Mouse (Mus musculus) C2C12 (cell line): ENCODE measurements at regions not wholly inside any gene's neighbourhood (a gene's known extent, or its start where the extent isn't known, plus 50 kb on each side); places are given as distances from the start of the nearest gene placed in this dataset.

Experiments used
- H3K27me3 ChIP-seq: one replicate; pipeline ENCODE4 v1.6.1; 2011; ENCODE audit not compliant: control insufficient read depth, insufficient read depth, insufficient read length
- H3K36me3 ChIP-seq: one replicate; pipeline ENCODE4 v1.6.1; 2011; ENCODE audit not compliant: control insufficient read depth, insufficient read depth
- H3K4me3 ChIP-seq: one replicate; pipeline ENCODE4 v1.5.1; 2011; ENCODE audit warnings: mild to moderate bottlenecking, control low read depth; ENCODE audit not compliant: poor library complexity, insufficient read depth, severe bottlenecking
- H3K79me2 ChIP-seq: one replicate; pipeline ENCODE4 v1.6.1; 2011; ENCODE audit not compliant: control insufficient read depth, insufficient read depth
- H3K79me3 ChIP-seq: one replicate; pipeline ENCODE4 v1.6.1; 2011; ENCODE audit warnings: low read depth, control low read depth
- H3ac ChIP-seq: one replicate; pipeline ENCODE3; 2011; ENCODE audit warnings: low read depth; ENCODE audit not compliant: control insufficient read depth, insufficient read length
- CEBPB ChIP-seq: IDR thresholded peaks from one replicate; pipeline ENCODE4 v1.6.1; 2011; ENCODE audit warnings: low read depth, mild to moderate bottlenecking, control low read depth, moderate library complexity
- CTCF ChIP-seq: IDR thresholded peaks from one replicate; pipeline ENCODE4 v1.5.1; 2011; ENCODE audit not compliant: control insufficient read depth, insufficient read depth, insufficient read length
- FOSL1 ChIP-seq: IDR thresholded peaks from one replicate; pipeline ENCODE4 v1.8.0; 2011; ENCODE audit warnings: mild to moderate bottlenecking, low read length; ENCODE audit not compliant: poor library complexity, insufficient read depth, severe bottlenecking
- MAX ChIP-seq: IDR thresholded peaks from one replicate; pipeline ENCODE4 v1.6.1; 2011; ENCODE audit warnings: mild to moderate bottlenecking, control low read depth
- MYOD1 ChIP-seq: IDR thresholded peaks from one replicate; pipeline ENCODE4 v1.6.1; 2011; ENCODE audit warnings: low read depth; ENCODE audit not compliant: control insufficient read depth, insufficient read length
- MYOG ChIP-seq: IDR thresholded peaks from one replicate; pipeline ENCODE4 v1.6.1; 2011; ENCODE audit not compliant: control insufficient read depth, insufficient read length; ENCODE audit errors: extremely low read depth
- USF1 ChIP-seq: IDR thresholded peaks from one replicate; pipeline ENCODE4 v1.6.1; 2011; ENCODE audit warnings: low read depth, mild to moderate bottlenecking, control low read depth, moderate library complexity

DNA sequence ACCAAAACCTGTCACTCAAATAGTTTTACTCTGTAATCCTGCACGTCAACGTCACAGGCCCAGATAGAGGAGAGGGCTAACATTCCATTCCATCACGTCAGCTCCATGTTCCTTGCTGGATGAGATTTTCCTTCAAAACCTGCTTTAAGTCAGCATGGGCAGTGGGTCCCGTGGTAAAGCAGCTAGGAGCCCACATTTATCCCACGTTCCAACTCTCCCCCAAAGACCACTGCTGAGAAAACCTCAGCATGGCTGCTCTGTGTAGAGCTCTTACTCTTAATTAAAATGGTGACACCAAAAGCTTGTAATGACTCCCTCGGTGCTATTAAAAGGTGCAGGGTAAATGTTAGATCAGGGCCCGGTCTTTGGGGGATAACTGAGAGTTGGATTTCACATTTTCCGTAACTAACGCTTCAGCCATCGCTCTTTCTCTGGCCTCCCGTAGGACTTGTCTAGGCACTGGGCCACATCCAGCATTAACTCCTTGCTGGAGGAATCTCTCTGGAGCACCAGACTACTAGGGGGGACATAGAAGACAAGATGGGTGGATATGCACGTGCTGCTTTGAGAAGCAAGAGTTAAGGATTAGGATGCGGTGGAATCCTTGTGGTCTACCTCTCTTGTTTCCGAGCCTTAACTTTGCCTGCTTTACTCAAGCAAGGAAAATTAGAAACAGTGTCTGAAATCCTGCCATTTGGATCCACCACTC lies 56.1 kb upstream of the Smarca2 start:
- Histone ChIP-seq H3K27me3 (no peaks in the 10 kb centered on the region), H3K79me3 (no peaks in the 10 kb centered on the region), H3K79me2 (no peaks in the 10 kb centered on the region), H3K36me3 (no peaks in the 10 kb centered on the region), H3K4me3 (no peak overlapping the region), H3ac (no peak overlapping the region)
- TF ChIP-seq CEBPB: no peak
- no peak for TF ChIP-seq MAX
- no peak for TF ChIP-seq MYOG
- TF ChIP-seq CTCF: no peak
- no peak for TF ChIP-seq USF1
- no peak for TF ChIP-seq MYOD1
- TF ChIP-seq FOSL1: no peak

DNA sequence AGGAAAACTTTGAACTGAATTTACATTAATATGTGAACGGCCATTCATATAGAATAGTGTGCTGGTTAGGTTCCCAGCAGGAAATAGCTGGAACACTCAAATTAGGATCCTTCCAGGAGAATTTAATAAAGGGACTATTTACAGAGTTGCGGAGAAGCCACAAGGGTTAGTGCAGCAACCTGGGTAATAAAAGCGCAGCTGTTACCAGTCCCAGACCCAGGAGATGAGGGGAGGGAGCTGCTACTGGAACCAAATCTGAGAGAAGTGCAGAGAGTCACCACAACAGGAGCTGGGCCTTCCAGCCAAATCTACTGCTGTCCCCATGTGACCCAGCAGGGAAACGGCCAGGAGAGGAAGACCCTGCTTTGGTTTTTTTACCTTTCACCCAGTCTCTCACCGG lies 54.6 kb upstream of the Smarca2 start:
- Histone ChIP-seq H3ac (no peak overlapping the region), H3K4me3 (no peak overlapping the region), H3K27me3 (no peaks in the 10 kb centered on the region), H3K36me3 (no peaks in the 10 kb centered on the region), H3K79me2 (no peaks in the 10 kb centered on the region), H3K79me3 (no peaks in the 10 kb centered on the region)
- TF ChIP-seq USF1 (no peak), MYOG (no peak), MYOD1 (no peak), FOSL1 (no peak), CEBPB (no peak), MAX (no peak), CTCF (no peak)
